In the genomic region with DNA sequence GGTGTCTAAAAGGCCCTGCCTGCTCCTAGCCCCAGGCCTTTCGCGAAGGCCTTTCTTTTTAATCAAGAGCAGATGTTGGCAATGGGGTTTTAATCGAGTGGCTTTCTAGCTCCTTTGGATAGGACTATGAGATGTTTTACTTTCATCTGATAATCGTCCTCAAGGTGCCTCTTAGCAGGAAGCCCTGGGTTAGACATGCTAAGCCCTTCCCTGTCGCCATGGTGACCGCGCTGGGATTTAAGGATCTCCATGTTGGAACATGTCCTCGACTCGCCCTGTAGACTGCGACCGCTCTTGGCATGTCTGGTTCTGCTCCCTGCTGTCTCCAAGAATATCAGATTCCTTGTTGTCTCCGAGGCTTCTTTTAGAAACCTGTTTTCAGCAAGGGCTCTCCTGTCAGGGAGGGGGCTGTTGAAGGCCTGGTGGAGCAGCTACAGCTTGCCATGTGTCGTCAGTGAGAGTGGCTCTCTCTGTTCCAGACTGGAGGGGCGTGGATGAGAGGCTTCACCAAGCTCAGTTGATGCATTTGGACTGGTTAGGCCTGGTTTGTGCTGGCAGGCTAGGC, we compare ENCODE assay signal across 16 mouse cellular contexts. TPM values are rescaled to one million over a fixed set of nuclear protein-coding genes. Genes with fewer than 3 reads are reported as not detected.
DNase-seq lines count a peak whose midpoint lies in the region; ATAC-seq and TF ChIP-seq lines count a peak whose summit lies in the region.
"Had no signal": no experiment of that assay in that cellular context is flagged by ENCODE, and none has a peak within 500 bp of the region (broad histone marks: within the 10 kb centered on the region; RNA-seq: fewer than 3 reads in every experiment).

No protein-coding gene starts in this region.

- WGBS in hindbrain, embryonic 12.5 days = 64% methylated on average over 14 of the region's 14 CpGs
- WGBS in hindbrain, postnatal 0 days = 58% methylated on average over 14 of the region's 14 CpGs
- WGBS in limb, embryonic 11.5 days = 44% methylated on average over 14 of the region's 14 CpGs

- H3K36me3 ChIP-seq in hindbrain, embryonic 12.5 days = no peaks in the 10 kb centered on the region
- no peaks in the 10 kb centered on the region for H3K36me3 ChIP-seq in hindbrain, postnatal 0 days (ENCODE audit: insufficient read depth, low read length)
- no peaks in the 10 kb centered on the region for H3K36me3 ChIP-seq in limb, embryonic 11.5 days (ENCODE audit: control insufficient read depth, insufficient read depth, low read length)
- H3K36me3 ChIP-seq: heart, embryonic 13.5 days had no signal

- H3K9me3 ChIP-seq in hindbrain, embryonic 12.5 days (replicated peaks) = no peaks in the 10 kb centered on the region
- no peaks in the 10 kb centered on the region for H3K9me3 ChIP-seq in hindbrain, postnatal 0 days (ENCODE audit: low read length)
- no peaks in the 10 kb centered on the region for H3K9me3 ChIP-seq in limb, embryonic 11.5 days (ENCODE audit: control insufficient read depth, low read length)

- H3K4me1 ChIP-seq in hindbrain, embryonic 12.5 days = no peaks in the 10 kb centered on the region
- H3K4me1 ChIP-seq in hindbrain, postnatal 0 days (ENCODE audit: insufficient read depth, low read length) = no peaks in the 10 kb centered on the region
- H3K4me1 ChIP-seq in limb, embryonic 11.5 days (ENCODE audit: control insufficient read depth, insufficient read depth, low read length) = peaks cover 6% of the 10 kb centered on the region; the same call in 1 of the 2 replicates
- H3K4me1 ChIP-seq: heart, embryonic 13.5 days had no signal

- H3K27ac ChIP-seq in hindbrain, embryonic 12.5 days = 0 out of 2 replicates have a peak overlapping the region, but pooled peaks have one; percentile 17
- no peak overlapping the region for H3K27ac ChIP-seq in hindbrain, postnatal 0 days
- no peak overlapping the region for H3K27ac ChIP-seq in limb, embryonic 11.5 days (replicated peaks; ENCODE audit: low read depth, low read length)
- H3K27ac ChIP-seq: heart, embryonic 13.5 days had no signal

- no peaks in the 10 kb centered on the region for H3K27me3 ChIP-seq in hindbrain, embryonic 12.5 days
- no peaks in the 10 kb centered on the region for H3K27me3 ChIP-seq in hindbrain, postnatal 0 days (ENCODE audit: insufficient read depth, low read length)
- 0 out of 2 replicates have a peak, but pooled peaks cover 2% of the 10 kb centered on the region for H3K27me3 ChIP-seq in limb, embryonic 11.5 days (ENCODE audit: control insufficient read depth, insufficient read depth, low read length)
- H3K27me3 ChIP-seq: heart, embryonic 13.5 days had no signal

- TF ChIP-seq CTCF in hindbrain, postnatal 0 days (IDR thresholded peaks at IDR 0.05; ENCODE audit: low read depth) = no peak

- no peak for DNase-seq in hindbrain, postnatal 0 days (ENCODE audit: low spot score)
- peak; percentile 89 for DNase-seq in R1 (ENCODE audit: low read depth, low spot score)
- peak; percentile 69 for DNase-seq in embryo, embryonic 10.5 days (ENCODE audit: low spot score)
- DNase-seq in limb, embryonic 11.5 days (ENCODE audit: low spot score) = peak; percentile 59
- no peak for DNase-seq in urinary bladder, adult 2 months (ENCODE audit: low spot score)
- DNase-seq in T-cell, adult 2 months (ENCODE audit: low spot score) = no peak
- DNase-seq: kidney, postnatal 14 days; layer of hippocampus, postnatal 36 days; liver; midbrain, embryonic 14.5 days; spleen, adult 18-20 months; thymus, adult 18-20 months had no signal

- no peak overlapping the region for H3K4me3 ChIP-seq in hindbrain, embryonic 12.5 days
- H3K4me3 ChIP-seq in hindbrain, postnatal 0 days (ENCODE audit: low read length) = no peak overlapping the region
- H3K4me3 ChIP-seq in limb, embryonic 11.5 days (ENCODE audit: low read depth, low read length) = no peak overlapping the region
- H3K4me3 ChIP-seq: heart, embryonic 13.5 days had no signal

- no peak overlapping the region for H3K9ac ChIP-seq in hindbrain, embryonic 12.5 days
- no peak overlapping the region for H3K9ac ChIP-seq in hindbrain, postnatal 0 days (replicated peaks; ENCODE audit: low read length)
- no peak overlapping the region for H3K9ac ChIP-seq in limb, embryonic 11.5 days (ENCODE audit: low read length)
- H3K9ac ChIP-seq: heart, embryonic 13.5 days had no signal

- H3K4me2 ChIP-seq in hindbrain, embryonic 12.5 days (replicated peaks) = no peak overlapping the region
- no peak overlapping the region for H3K4me2 ChIP-seq in hindbrain, postnatal 0 days (ENCODE audit: low read depth, low read length)
- H3K4me2 ChIP-seq in limb, embryonic 11.5 days (ENCODE audit: low read depth, severe bottlenecking) = no peak overlapping the region
- H3K4me2 ChIP-seq: heart, embryonic 13.5 days had no signal

- ATAC-seq in hindbrain, embryonic 12.5 days (ENCODE audit: low FRiP score) = no peak
- no peak for ATAC-seq in hindbrain, postnatal 0 days
- ATAC-seq in limb, embryonic 11.5 days (ENCODE audit: insufficient number of reproducible peaks, low FRiP score, low TSS enrichment, low read depth) = no peak
- ATAC-seq: lung, postnatal 0 days had no signal

RNA-seq across cellular contexts. Expression of a gene that starts 16.9 kb away (rescaled TPM):
- 12.4 and 13.9 TPM in 2 replicates for polyA plus RNA-seq in hindbrain, embryonic 12.5 days (2016; fragmentation: Nextera tagmentation; extraction: Ambion mirVana)
- 37.8 and 38.5 TPM in 2 replicates for total RNA-seq in hindbrain, postnatal 0 days (2014; rRNA removed)
- polyA plus RNA-seq in hindbrain, postnatal 0 days (2015; fragmentation: Nextera tagmentation; extraction: Ambion mirVana) = 8.2 and 8.4 TPM in 2 replicates
- polyA plus RNA-seq in limb, embryonic 11.5 days (2014; fragmentation: Nextera tagmentation; extraction: Ambion mirVana) = 0.77 and 1.5 TPM in 2 replicates
- polyA plus RNA-seq in urinary bladder, adult 2 months (2012; rRNA removed) = 1.7 and 2.4 TPM in 2 replicates

RNA-seq across cellular contexts. Expression of a gene that starts 24.7 kb away (rescaled TPM):
- polyA plus RNA-seq in hindbrain, embryonic 12.5 days (2016; fragmentation: Nextera tagmentation; extraction: Ambion mirVana) = not detected in 2 replicates
- not detected in 2 replicates for total RNA-seq in hindbrain, postnatal 0 days (2014; rRNA removed)
- not detected in 2 replicates for polyA plus RNA-seq in hindbrain, postnatal 0 days (2015; fragmentation: Nextera tagmentation; extraction: Ambion mirVana)
- polyA plus RNA-seq in limb, embryonic 11.5 days (2014; fragmentation: Nextera tagmentation; extraction: Ambion mirVana) = not detected in 2 replicates
- not detected in 2 replicates for polyA plus RNA-seq in urinary bladder, adult 2 months (2012; rRNA removed)
- total RNA-seq: layer of hippocampus, postnatal 36 days had no signal
- polyA plus RNA-seq: cortical plate, adult 2 months; heart, embryonic 13.5 days; lung, postnatal 0 days; midbrain, embryonic 14.5 days had no signal

Comparison
In these comparisons a context has a peak if more than half of its experiments do, and no peak if none do; other contexts are left out.
1. DNase-seq: peak in R1 (single experiment), embryo, embryonic 10.5 days (single experiment) and limb, embryonic 11.5 days (single experiment); none in hindbrain, postnatal 0 days (single experiment), urinary bladder, adult 2 months (single experiment) and T-cell, adult 2 months (single experiment).